Mouse (Mus musculus) C2C12 (cell line): ENCODE measurements around the gene Dpf3.

Source experiments
- CEBPB ChIP-seq: IDR thresholded peaks from one replicate; pipeline ENCODE4 v1.6.1; 2011; ENCODE audit warnings: low read depth, mild to moderate bottlenecking, control low read depth, moderate library complexity
- CTCF ChIP-seq: IDR thresholded peaks from one replicate; pipeline ENCODE4 v1.5.1; 2011; ENCODE audit not compliant: control insufficient read depth, insufficient read depth, insufficient read length
- MAX ChIP-seq: IDR thresholded peaks from one replicate; pipeline ENCODE4 v1.6.1; 2011; ENCODE audit warnings: mild to moderate bottlenecking, control low read depth
- MYOD1 ChIP-seq: IDR thresholded peaks from one replicate; pipeline ENCODE4 v1.6.1; 2011; ENCODE audit warnings: low read depth; ENCODE audit not compliant: control insufficient read depth, insufficient read length
- MYOG ChIP-seq: IDR thresholded peaks from one replicate; pipeline ENCODE4 v1.6.1; 2011; ENCODE audit not compliant: control insufficient read depth, insufficient read length; ENCODE audit errors: extremely low read depth
- USF1 ChIP-seq: IDR thresholded peaks from one replicate; pipeline ENCODE4 v1.6.1; 2011; ENCODE audit warnings: low read depth, mild to moderate bottlenecking, control low read depth, moderate library complexity

- TF ChIP-seq CTCF (no peak), MYOG (no peak), USF1 (no peak), MAX (no peak), MYOD1 (no peak), CEBPB (no peak)
Measured at GRCm38 (mm10) chr12:83303221-83303620, 184.3 kb downstream of the Dpf3 start.
